Mouse (Mus musculus): ENCODE data around the gene Rpl18a. TPM values are rescaled to one million over a fixed set of nuclear protein-coding genes. Genes with fewer than 3 reads are reported as not detected.
A peak's percentile ranks its signal among the peaks of the same experiment; 100 is the strongest.

The Rpl18a gene
- polyA plus RNA-seq, 1 experiment from 2014 or later: 4,407 TPM

DNA sequence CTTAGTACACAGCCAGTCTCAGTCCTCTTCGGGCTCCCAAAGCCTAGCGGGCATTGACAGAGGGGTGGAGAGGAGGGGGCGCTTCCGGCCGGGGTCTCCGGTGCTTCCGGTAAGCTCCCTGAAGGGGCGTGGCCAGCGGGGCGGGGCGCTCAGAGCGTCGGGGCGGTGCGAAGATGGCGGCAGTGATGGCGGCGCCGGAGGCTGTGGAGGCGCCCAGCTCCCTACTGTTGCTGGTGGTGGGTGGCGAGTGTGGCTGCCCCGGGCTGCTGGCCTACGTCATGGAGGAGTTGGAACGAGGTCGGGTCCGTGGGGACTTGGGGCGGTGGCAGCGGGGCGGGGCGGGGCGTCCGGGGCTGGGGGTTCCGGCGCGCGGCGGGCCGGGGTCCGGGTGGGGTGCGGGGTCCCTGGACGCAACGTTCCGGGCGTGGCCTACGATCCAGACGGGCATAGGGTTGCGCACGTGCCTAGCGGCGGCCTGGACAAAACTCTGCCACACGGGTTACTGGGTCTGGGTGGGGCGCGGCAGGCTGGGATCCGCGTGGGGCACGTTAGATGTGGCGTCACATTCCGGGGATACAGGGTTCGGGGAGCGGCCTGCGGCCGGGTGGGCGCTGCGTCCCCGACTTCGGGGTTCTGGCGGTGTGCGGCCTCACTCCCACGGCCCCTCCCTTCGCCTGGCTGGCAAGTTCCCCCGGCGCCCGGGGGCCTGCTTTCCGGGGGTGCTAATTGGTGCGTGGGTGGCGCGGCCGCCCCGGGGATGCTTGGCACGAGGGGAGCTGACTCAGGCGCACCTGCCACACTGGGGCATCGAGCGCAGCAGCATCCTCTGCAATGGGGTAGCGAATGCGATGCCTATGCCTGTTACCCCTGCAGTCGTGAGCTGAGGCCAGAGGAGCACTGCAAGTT, 8.9 kb upstream of the Rpl18a start, which contains the start of gene Map1s:
Gene Map1s (plus strand): TSS at position 102 of the 906 bp plus-strand sequence.
- peaks cover 11% of the 10 kb centered on the region for H3K4me1 ChIP-seq (ENCODE audit: control insufficient read depth, insufficient read depth, low read length)
- peak within 1 kb of the TSS; percentile 86 for H3K27ac ChIP-seq (ENCODE audit: low read length)
- H3K27me3 ChIP-seq (replicated peaks; ENCODE audit: control insufficient read depth, insufficient read depth, low read length): no peaks in the 10 kb centered on the region
- peak within 1 kb of the TSS; percentile 77 for H3K9ac ChIP-seq (ENCODE audit: low read depth, low read length)
- peak within 1 kb of the TSS; percentile 85 for H3K4me3 ChIP-seq (ENCODE audit: low read length)
- under 1% methylated on average over 73 of the region's 86 CpGs for WGBS
- no peaks in the 10 kb centered on the region for H3K9me3 ChIP-seq (ENCODE audit: control insufficient read depth, low read length)
- H3K36me3 ChIP-seq (ENCODE audit: control insufficient read depth, insufficient read depth, low read length): no peaks in the 10 kb centered on the region; the same call in 1 of the 2 replicates
- ATAC-seq: peak; percentile 88
- H3K4me2 ChIP-seq (ENCODE audit: low read depth, low read length): peak within 1 kb of the TSS; percentile 78

GRCm38 (mm10) chr8:70905463-70905830, 8.2 kb upstream of the Rpl18a start:
- peak; percentile 24 for ATAC-seq
- Histone ChIP-seq H3K4me1 (ENCODE audit: control insufficient read depth, insufficient read depth, low read length) (peaks cover 11% of the 10 kb centered on the region), H3K4me2 (ENCODE audit: low read depth, low read length) (peak overlapping the region; percentile 78), H3K27ac (ENCODE audit: low read length) (peak overlapping the region; percentile 86), H3K27me3 (replicated peaks; ENCODE audit: control insufficient read depth, insufficient read depth, low read length) (no peaks in the 10 kb centered on the region), H3K9me3 (ENCODE audit: control insufficient read depth, low read length) (no peaks in the 10 kb centered on the region), H3K36me3 (ENCODE audit: control insufficient read depth, insufficient read depth, low read length) (no peaks in the 10 kb centered on the region), H3K9ac (ENCODE audit: low read depth, low read length) (peak overlapping the region; percentile 77), H3K4me3 (ENCODE audit: low read length) (peak overlapping the region; percentile 85)
- WGBS: 16% methylated on average over 8 of the region's 8 CpGs

GRCm38 (mm10) chr8:70904532-70904931, 7.3 kb upstream of the Rpl18a start:
- WGBS: 56% methylated on average over 4 of the region's 4 CpGs
- no peak overlapping the region for H3K4me2 ChIP-seq (ENCODE audit: low read depth, low read length)
- H3K4me1 ChIP-seq (ENCODE audit: control insufficient read depth, insufficient read depth, low read length): peaks cover 11% of the 10 kb centered on the region
- no peak overlapping the region for H3K27ac ChIP-seq (ENCODE audit: low read length)
- no peak overlapping the region for H3K9ac ChIP-seq (ENCODE audit: low read depth, low read length)
- H3K9me3 ChIP-seq (ENCODE audit: control insufficient read depth, low read length): no peaks in the 10 kb centered on the region
- H3K4me3 ChIP-seq (ENCODE audit: low read length): no peak overlapping the region
- no peaks in the 10 kb centered on the region for H3K27me3 ChIP-seq (replicated peaks; ENCODE audit: control insufficient read depth, insufficient read depth, low read length)
- no peak for ATAC-seq
- no peaks in the 10 kb centered on the region for H3K36me3 ChIP-seq (ENCODE audit: control insufficient read depth, insufficient read depth, low read length)

DNA sequence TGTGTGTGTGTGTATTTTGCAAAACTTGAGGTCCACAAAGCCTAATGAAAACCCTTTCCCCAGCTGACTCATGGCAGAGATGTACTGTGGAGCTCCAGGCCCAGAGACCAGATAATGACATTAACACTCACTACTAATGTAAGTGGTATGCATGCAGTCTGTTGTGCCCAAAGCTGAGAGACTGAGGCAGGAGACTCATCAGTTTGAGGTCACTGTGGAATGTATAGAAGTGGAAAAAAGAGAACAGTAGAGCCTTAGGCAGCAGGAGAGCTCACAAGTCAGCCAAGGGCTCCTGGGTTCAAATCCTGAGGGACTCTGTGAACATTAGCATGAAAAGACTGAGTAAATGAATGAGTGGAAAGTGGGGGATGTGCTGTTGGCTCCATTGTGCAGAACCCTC, 6.4 kb upstream of the Rpl18a start:
- Histone ChIP-seq H3K4me2 (ENCODE audit: low read depth, low read length) (no peak overlapping the region), H3K9me3 (ENCODE audit: control insufficient read depth, low read length) (no peaks in the 10 kb centered on the region), H3K4me3 (ENCODE audit: low read length) (no peak overlapping the region), H3K4me1 (ENCODE audit: control insufficient read depth, insufficient read depth, low read length) (peaks cover 11% of the 10 kb centered on the region), H3K27me3 (replicated peaks; ENCODE audit: control insufficient read depth, insufficient read depth, low read length) (no peaks in the 10 kb centered on the region), H3K27ac (ENCODE audit: low read length) (no peak overlapping the region), H3K36me3 (ENCODE audit: control insufficient read depth, insufficient read depth, low read length) (no peaks in the 10 kb centered on the region), H3K9ac (ENCODE audit: low read depth, low read length) (no peak overlapping the region)
- no peak for ATAC-seq

- Histone ChIP-seq H3K9ac (ENCODE audit: low read depth, low read length) (no peak overlapping the region), H3K27ac (ENCODE audit: low read length) (no peak overlapping the region), H3K4me2 (ENCODE audit: low read depth, low read length) (no peak overlapping the region), H3K36me3 (ENCODE audit: control insufficient read depth, insufficient read depth, low read length) (no peaks in the 10 kb centered on the region), H3K4me1 (ENCODE audit: control insufficient read depth, insufficient read depth, low read length) (peaks cover 14% of the 10 kb centered on the region), H3K9me3 (ENCODE audit: control insufficient read depth, low read length) (no peaks in the 10 kb centered on the region), H3K4me3 (ENCODE audit: low read length) (no peak overlapping the region), H3K27me3 (replicated peaks; ENCODE audit: control insufficient read depth, insufficient read depth, low read length) (no peaks in the 10 kb centered on the region)
- no peak for ATAC-seq
- 40% methylated on average over 4 of the region's 4 CpGs for WGBS
Measured at GRCm38 (mm10) chr8:70903112-70903511, 5.9 kb upstream of the Rpl18a start.

DNA sequence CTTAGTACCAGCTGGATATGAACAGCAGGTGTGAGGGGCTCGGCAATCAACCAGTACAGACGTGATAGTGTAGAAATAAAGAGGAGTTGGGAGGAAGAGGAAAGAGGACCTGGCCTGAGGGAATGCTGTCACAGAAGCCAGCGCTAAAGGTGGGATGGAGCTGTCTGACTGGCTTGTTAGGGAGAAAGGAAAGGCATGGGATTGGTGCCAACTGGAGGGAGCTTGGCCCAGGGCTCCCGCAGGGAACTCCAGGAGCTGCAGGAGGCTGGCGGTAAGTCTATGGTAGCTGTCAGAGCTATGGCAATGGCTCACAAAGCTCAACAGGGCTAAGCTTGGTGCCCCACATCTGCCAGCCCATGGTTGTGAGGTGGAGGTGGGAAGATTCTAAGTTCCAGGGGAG, 5.0 kb upstream of the Rpl18a start:
- H3K4me1 ChIP-seq (ENCODE audit: control insufficient read depth, insufficient read depth, low read length): peaks cover 14% of the 10 kb centered on the region
- ATAC-seq: no peak
- no peak overlapping the region for H3K4me3 ChIP-seq (ENCODE audit: low read length)
- H3K4me2 ChIP-seq (ENCODE audit: low read depth, low read length): no peak overlapping the region
- no peak overlapping the region for H3K27ac ChIP-seq (ENCODE audit: low read length)
- no peaks in the 10 kb centered on the region for H3K36me3 ChIP-seq (ENCODE audit: control insufficient read depth, insufficient read depth, low read length)
- no peak overlapping the region for H3K9ac ChIP-seq (ENCODE audit: low read depth, low read length)
- no peaks in the 10 kb centered on the region for H3K27me3 ChIP-seq (replicated peaks; ENCODE audit: control insufficient read depth, insufficient read depth, low read length)
- H3K9me3 ChIP-seq (ENCODE audit: control insufficient read depth, low read length): no peaks in the 10 kb centered on the region
- WGBS: 37% methylated on average over 5 of the region's 5 CpGs

GRCm38 (mm10) chr8:70900872-70901387, 3.7 kb upstream of the Rpl18a start:
- no peak for ATAC-seq
- Histone ChIP-seq H3K27ac (ENCODE audit: low read length) (no peak overlapping the region), H3K4me2 (ENCODE audit: low read depth, low read length) (no peak overlapping the region), H3K9ac (ENCODE audit: low read depth, low read length) (no peak overlapping the region), H3K27me3 (replicated peaks; ENCODE audit: control insufficient read depth, insufficient read depth, low read length) (no peaks in the 10 kb centered on the region), H3K4me1 (ENCODE audit: control insufficient read depth, insufficient read depth, low read length) (peaks cover 11% of the 10 kb centered on the region), H3K4me3 (ENCODE audit: low read length) (no peak overlapping the region), H3K36me3 (ENCODE audit: control insufficient read depth, insufficient read depth, low read length) (no peaks in the 10 kb centered on the region), H3K9me3 (ENCODE audit: control insufficient read depth, low read length) (no peaks in the 10 kb centered on the region)
- 75% methylated on average over 2 of the region's 2 CpGs for WGBS

- Histone ChIP-seq H3K36me3 (ENCODE audit: control insufficient read depth, insufficient read depth, low read length) (peaks cover 10% of the 10 kb centered on the region), H3K4me3 (ENCODE audit: low read length) (no peak overlapping the region), H3K9ac (ENCODE audit: low read depth, low read length) (no peak overlapping the region), H3K9me3 (ENCODE audit: control insufficient read depth, low read length) (no peaks in the 10 kb centered on the region), H3K4me2 (ENCODE audit: low read depth, low read length) (no peak overlapping the region), H3K27ac (ENCODE audit: low read length) (no peak overlapping the region), H3K4me1 (ENCODE audit: control insufficient read depth, insufficient read depth, low read length) (0 out of 2 replicates have a peak, but pooled peaks cover 6% of the 10 kb centered on the region), H3K27me3 (replicated peaks; ENCODE audit: control insufficient read depth, insufficient read depth, low read length) (no peaks in the 10 kb centered on the region)
- ATAC-seq: no peak
- 71% methylated on average over 2 of the region's 2 CpGs for WGBS
Measured at GRCm38 (mm10) chr8:70899226-70899625, 2.0 kb upstream of the Rpl18a start.

- Histone ChIP-seq H3K4me3 (ENCODE audit: low read length) (no peak overlapping the region), H3K36me3 (ENCODE audit: control insufficient read depth, insufficient read depth, low read length) (peaks cover 13% of the 10 kb centered on the region), H3K27ac (ENCODE audit: low read length) (no peak overlapping the region), H3K9ac (ENCODE audit: low read depth, low read length) (peak overlapping the region; percentile 69), H3K4me1 (ENCODE audit: control insufficient read depth, insufficient read depth, low read length) (0 out of 2 replicates have a peak, but pooled peaks cover 6% of the 10 kb centered on the region), H3K27me3 (replicated peaks; ENCODE audit: control insufficient read depth, insufficient read depth, low read length) (no peaks in the 10 kb centered on the region), H3K4me2 (ENCODE audit: low read depth, low read length) (no peak overlapping the region), H3K9me3 (ENCODE audit: control insufficient read depth, low read length) (no peaks in the 10 kb centered on the region)
- WGBS: 34% methylated on average over 2 of the region's 2 CpGs
- ATAC-seq: no peak
Measured at GRCm38 (mm10) chr8:70898661-70899198, 1.5 kb upstream of the Rpl18a start.
